ENCODE assay signal across 7 mouse cellular contexts in genomic region chr16:76319364-76320117, GRCm38 (mm10). TPM values are rescaled to one million over a fixed set of nuclear protein-coding genes. Genes with fewer than 3 reads are reported as not detected.
DNase-seq lines count a peak whose midpoint lies in the region; ATAC-seq and TF ChIP-seq lines count a peak whose summit lies in the region.

No protein-coding gene starts in this region.

- no peak overlapping the region for H3K9ac ChIP-seq in hindbrain, postnatal 0 days (replicated peaks; ENCODE audit: low read length)

- no peak for TF ChIP-seq CTCF in hindbrain, postnatal 0 days (IDR thresholded peaks at IDR 0.05; ENCODE audit: low read depth)

- ATAC-seq in hindbrain, postnatal 0 days, result peak; percentile 44
- no peak for ATAC-seq in inflammation-experienced regulatory T-cells, adult 6 months

- H3K4me1 ChIP-seq in hindbrain, postnatal 0 days (ENCODE audit: insufficient read depth, low read length), result peaks cover 19% of the 10 kb centered on the region

- peak; percentile 71 for DNase-seq in ZHBTc4 (ENCODE audit: low read depth, low spot score)
- peak; percentile 85 for DNase-seq in embryo, embryonic 10 days (ENCODE audit: low spot score)
- DNase-seq in hindbrain, postnatal 0 days (ENCODE audit: low spot score), result peak; percentile 42
- peak; percentile 81 for DNase-seq in mesoderm, embryonic 11.5 days (ENCODE audit: low read depth, low spot score)
- no peak for DNase-seq in frontal cortex, postnatal 14 days (ENCODE audit: low spot score in 2 of 2)
- no peak for DNase-seq in lung, postnatal 4 days

- H3K4me3 ChIP-seq in hindbrain, postnatal 0 days (ENCODE audit: low read length), result no peak overlapping the region

- H3K9me3 ChIP-seq in hindbrain, postnatal 0 days (ENCODE audit: low read length), result no peaks in the 10 kb centered on the region

- H3K27ac ChIP-seq in hindbrain, postnatal 0 days, result peak overlapping the region; percentile 11; the same call in 1 of the 2 replicates

- no peaks in the 10 kb centered on the region for H3K36me3 ChIP-seq in hindbrain, postnatal 0 days (ENCODE audit: insufficient read depth, low read length)

- no peaks in the 10 kb centered on the region for H3K27me3 ChIP-seq in hindbrain, postnatal 0 days (ENCODE audit: insufficient read depth, low read length)

- H3K4me2 ChIP-seq in hindbrain, postnatal 0 days (ENCODE audit: low read depth, low read length), result 0 out of 2 replicates have a peak overlapping the region, but pooled peaks have one; percentile 10

- 27% methylated on average over 11 of the region's 11 CpGs for WGBS in hindbrain, postnatal 0 days

RNA-seq across cellular contexts. Expression of gene Nrip1, which starts 54.1 kb away (rescaled TPM):
- total RNA-seq in hindbrain, postnatal 0 days (2014; rRNA removed), result 26.5 and 29.3 TPM in 2 replicates
- 26.8 and 30.0 TPM in 2 replicates for polyA plus RNA-seq in hindbrain, postnatal 0 days (2015; fragmentation: Nextera tagmentation; extraction: Ambion mirVana)
- 10 to 100 TPM; 26.2 to 66.5 (median 54.1) TPM for polyA plus RNA-seq in inflammation-experienced regulatory T-cells, adult 6 months (2017; shearing (Covaris generic))

Comparison
In these comparisons a context has a peak if more than half of its experiments do, and no peak if none do; other contexts are left out.
1. DNase-seq: peak in ZHBTc4 (single experiment), embryo, embryonic 10 days (single experiment), hindbrain, postnatal 0 days (single experiment) and mesoderm, embryonic 11.5 days (single experiment); none in frontal cortex, postnatal 14 days (0 of 2) and lung, postnatal 4 days (0 of 2).